Mouse (Mus musculus) gastrocnemius, adult 2 months (tissue): Measurements from ENCODE around the gene Gtf3c5. TPM values are rescaled to one million over a fixed set of nuclear protein-coding genes. Genes with fewer than 3 reads are reported as not detected.
A peak's percentile ranks its signal among the peaks of the same experiment; 100 is the strongest.

ENCODE experiments used
- DNase-seq: peaks from one replicate; pipeline ENCODE4 v3.0.0; 2022
- H3K27ac ChIP-seq: fragments of 200-600 bp; 2 replicates; pipeline ENCODE4 v1.8.1; 2022; ENCODE audit warnings: mild to moderate bottlenecking
- H3K4me3 ChIP-seq: fragments of 200-600 bp; 2 replicates; pipeline ENCODE4 v1.8.1; 2022; ENCODE audit warnings: mild to moderate bottlenecking, moderate library complexity
- CTCF ChIP-seq: fragments of 200-600 bp; IDR thresholded peaks from 2 replicates; pipeline ENCODE4 v1.8.1; 2022; ENCODE audit warnings: antibody characterized with exemption, mild to moderate bottlenecking, moderate library complexity
- intact Hi-C: fragments of 180-260 bp; cut with DNase I; formaldehyde crosslinking; loops from one replicate; pipeline ENCODE4 v1.15.1; 2025
- total RNA-seq, 2 experiments: library from RNA; stranded (reverse); gene quantifications; 2 replicates each; pipeline ENCODE4 v1.2.3; 2021

Gtf3c5 gene
- total RNA-seq, 2 experiments from 2014 or later = 7.2 to 8.0 TPM

- DNase-seq = no peak
- Histone ChIP-seq H3K4me3 (no peak overlapping the region), H3K27ac (no peak overlapping the region)
- TF ChIP-seq CTCF = no peak
- intact Hi-C loops = no loop called here
Measured at GRCm38 (mm10) chr2:28603542-28603941, 20.0 kb upstream of the Gtf3c5 start.

DNA sequence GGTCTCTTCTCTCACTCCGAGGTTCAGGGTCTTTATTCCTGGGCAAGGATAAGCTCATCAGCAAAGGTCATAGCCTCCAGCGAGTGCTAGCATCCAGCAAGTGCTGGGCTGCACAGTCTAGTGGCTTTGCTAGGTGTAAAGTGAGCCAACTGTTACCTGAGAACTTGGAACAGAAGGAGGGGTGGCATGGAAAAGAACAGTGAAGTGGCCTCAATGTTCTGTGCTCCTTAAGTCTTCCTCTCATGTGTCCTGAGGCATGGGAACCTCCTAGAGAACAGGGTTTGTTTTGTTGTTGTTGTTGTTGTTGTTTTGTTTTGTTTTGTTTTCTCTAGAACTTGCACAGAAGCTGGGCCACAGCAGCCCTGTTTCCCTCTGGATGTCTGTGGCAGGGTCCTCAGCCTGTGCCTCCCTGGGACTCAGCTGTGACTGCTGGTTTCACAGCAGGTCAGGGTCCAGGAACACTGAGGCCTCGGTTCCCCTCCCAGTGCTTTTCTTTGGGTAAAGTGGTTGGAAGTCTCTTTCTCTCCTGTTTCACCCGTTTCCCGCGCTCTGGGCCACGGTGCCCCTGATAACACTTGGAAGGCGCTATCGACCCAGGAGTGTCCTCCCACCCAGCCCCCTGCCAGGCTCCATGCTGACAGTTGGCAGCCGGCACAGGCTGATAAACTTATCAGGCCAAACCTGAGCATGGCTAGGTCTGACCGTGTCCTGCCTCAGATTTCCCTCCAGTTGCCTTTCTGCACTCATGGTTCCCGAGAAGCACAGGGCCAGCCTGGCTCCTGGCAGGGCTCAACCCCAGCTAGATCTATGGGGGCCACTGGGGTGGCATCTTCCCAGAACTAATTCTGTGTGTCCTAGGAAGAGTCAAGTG, 18.4 kb upstream of the Gtf3c5 start:
- DNase-seq = no peak
- intact Hi-C loops = no loop called here
- H3K27ac ChIP-seq = no peak overlapping the region
- no peak for TF ChIP-seq CTCF
- no peak overlapping the region for H3K4me3 ChIP-seq

GRCm38 (mm10) chr2:28599569-28599900, 16.0 kb upstream of the Gtf3c5 start:
- no peak for DNase-seq
- no peak for TF ChIP-seq CTCF
- intact Hi-C loops = no loop called here
- Histone ChIP-seq H3K27ac (no peak overlapping the region), H3K4me3 (no peak overlapping the region)

DNA sequence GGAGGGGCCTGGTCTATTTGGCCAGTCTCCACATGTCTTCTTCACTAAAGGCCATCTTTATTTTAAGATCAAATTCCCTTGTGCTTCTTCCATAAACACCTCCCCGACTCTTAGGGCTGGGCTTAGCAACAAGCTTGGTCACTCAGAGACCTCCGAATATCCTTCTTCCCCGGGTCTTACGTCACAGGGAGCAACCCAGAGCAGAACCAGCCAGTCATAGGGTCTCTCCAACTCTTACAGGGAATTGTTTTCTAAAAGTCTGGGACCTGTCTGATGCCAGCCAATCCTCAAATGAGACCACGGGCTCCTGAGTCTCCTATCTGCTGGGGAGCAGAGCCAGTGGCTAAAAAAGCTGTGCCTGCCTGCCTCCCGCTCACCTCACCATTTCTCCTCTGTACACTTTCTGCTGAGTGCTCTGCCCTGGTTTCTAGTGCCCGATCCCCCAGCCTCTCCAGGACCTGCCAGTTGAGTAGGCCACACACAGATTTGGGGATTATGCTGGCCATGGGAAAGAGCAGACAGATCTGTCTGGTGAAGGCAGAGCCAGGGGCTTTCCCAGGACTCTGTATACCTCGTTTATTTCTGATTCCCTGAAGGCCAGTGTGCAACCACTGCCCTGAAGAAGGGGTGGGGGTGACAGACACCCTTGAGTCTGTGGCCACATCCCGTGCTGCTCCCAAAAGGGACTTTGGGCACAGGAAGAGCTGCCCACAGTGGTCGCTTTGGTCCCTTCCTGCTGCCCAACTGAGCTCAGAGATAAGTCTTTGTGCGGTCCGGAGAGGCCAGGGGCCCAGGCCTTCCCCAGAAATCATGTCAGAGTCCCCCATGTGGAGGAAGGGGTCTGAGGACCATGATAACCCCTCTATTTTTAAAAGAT, 15.4 kb upstream of the Gtf3c5 start:
- H3K4me3 ChIP-seq = no peak overlapping the region
- no peak for TF ChIP-seq CTCF
- intact Hi-C loops = no loop called here
- H3K27ac ChIP-seq = no peak overlapping the region
- peak; percentile 1 for DNase-seq

DNA sequence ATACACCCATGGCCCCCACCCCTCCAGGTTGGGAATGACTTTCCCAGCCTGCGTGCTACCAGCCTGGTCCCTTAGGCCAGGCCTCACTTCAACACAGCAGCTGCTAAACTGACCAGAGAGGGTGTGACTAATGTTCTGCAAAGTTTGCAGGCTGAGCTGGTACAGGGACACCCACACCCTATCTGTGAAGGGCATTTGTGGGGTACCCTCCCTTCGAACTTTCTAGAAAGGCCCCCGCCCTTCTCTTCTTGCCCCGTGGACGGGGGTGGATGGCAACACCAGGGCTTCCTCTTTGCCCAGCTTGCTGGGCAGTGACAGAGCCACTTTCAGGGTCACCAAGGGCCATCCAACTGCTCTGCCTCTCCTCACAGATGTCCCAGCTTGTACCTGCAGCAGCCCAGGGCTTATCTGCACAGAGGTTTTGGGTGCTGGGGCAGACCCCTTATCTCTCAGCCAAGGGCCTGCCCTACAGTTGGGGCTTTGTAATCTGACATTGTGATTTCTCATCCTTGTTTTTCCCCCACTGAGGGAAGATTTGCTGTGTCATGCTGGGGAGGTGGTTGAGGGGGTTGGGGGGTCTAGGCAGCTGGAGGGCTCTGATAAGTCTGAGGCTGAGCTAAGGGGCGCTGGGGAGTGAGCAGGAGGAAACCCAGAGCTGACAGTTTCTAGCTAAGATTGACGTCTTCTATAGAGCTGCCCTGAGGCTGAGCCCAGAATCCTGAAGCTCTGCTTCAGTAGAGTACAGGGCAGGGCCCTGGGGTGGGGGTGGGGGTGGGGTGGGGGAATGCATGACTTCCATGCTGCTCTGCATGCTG, 14.4 kb upstream of the Gtf3c5 start:
- intact Hi-C loops = no loop called here
- H3K27ac ChIP-seq = no peak overlapping the region
- no peak overlapping the region for H3K4me3 ChIP-seq
- no peak for DNase-seq
- no peak for TF ChIP-seq CTCF

- peak; percentile 14; the same call in 1 of the 2 replicates for TF ChIP-seq CTCF
- intact Hi-C loops = no loop called here
- Histone ChIP-seq H3K27ac (no peak overlapping the region), H3K4me3 (no peak overlapping the region)
- no peak for DNase-seq
Measured at GRCm38 (mm10) chr2:28596998-28597397, 13.4 kb upstream of the Gtf3c5 start.

GRCm38 (mm10) chr2:28596021-28596420, 12.5 kb upstream of the Gtf3c5 start:
- H3K4me3 ChIP-seq = no peak overlapping the region
- no peak for TF ChIP-seq CTCF
- no peak for DNase-seq
- no peak overlapping the region for H3K27ac ChIP-seq
- intact Hi-C loops = no loop called here

- intact Hi-C loops = loop anchor here (1.0 kb wide), 1 partner anchor 29 kb away; no protein-coding TSS in a partner anchor
- TF ChIP-seq CTCF = peak; percentile 91
- H3K27ac ChIP-seq = no peak overlapping the region
- H3K4me3 ChIP-seq = peak overlapping the region; percentile 42
- peak; percentile 74 for DNase-seq
Measured at GRCm38 (mm10) chr2:28592809-28593208, 9.3 kb upstream of the Gtf3c5 start.

GRCm38 (mm10) chr2:28591479-28591878, 7.9 kb upstream of the Gtf3c5 start:
- intact Hi-C loops = no loop called here
- Histone ChIP-seq H3K27ac (no peak overlapping the region), H3K4me3 (no peak overlapping the region)
- no peak for DNase-seq
- no peak for TF ChIP-seq CTCF

GRCm38 (mm10) chr2:28588574-28588973, 5.0 kb upstream of the Gtf3c5 start:
- intact Hi-C loops = no loop called here
- Histone ChIP-seq H3K4me3 (no peak overlapping the region), H3K27ac (no peak overlapping the region)
- TF ChIP-seq CTCF = no peak
- no peak for DNase-seq

DNA sequence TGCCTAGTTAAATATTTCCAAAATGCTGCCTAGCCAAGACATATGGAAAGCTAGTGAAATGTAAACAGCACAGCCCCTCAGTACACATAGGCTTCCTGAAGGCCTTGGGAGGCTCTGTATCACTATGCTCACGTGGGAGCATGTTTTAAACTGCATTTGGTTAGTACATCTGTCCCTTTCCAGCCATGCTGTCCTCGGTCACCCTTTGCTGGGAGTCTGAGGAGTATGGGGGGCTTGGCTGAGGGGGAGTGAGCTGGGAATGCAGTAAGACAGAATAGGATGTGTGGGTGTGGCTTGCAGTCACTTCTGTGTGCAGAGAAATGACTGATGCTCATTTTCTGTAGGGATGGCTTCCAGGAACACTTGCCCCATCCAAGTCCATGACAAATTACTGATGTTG, 2.2 kb upstream of the Gtf3c5 start:
- Histone ChIP-seq H3K27ac (no peak overlapping the region), H3K4me3 (no peak overlapping the region)
- DNase-seq = no peak
- no peak for TF ChIP-seq CTCF
- intact Hi-C loops = loop anchor here (2.0 kb wide), 1 partner anchor 71 kb away; no protein-coding TSS in a partner anchor

DNA sequence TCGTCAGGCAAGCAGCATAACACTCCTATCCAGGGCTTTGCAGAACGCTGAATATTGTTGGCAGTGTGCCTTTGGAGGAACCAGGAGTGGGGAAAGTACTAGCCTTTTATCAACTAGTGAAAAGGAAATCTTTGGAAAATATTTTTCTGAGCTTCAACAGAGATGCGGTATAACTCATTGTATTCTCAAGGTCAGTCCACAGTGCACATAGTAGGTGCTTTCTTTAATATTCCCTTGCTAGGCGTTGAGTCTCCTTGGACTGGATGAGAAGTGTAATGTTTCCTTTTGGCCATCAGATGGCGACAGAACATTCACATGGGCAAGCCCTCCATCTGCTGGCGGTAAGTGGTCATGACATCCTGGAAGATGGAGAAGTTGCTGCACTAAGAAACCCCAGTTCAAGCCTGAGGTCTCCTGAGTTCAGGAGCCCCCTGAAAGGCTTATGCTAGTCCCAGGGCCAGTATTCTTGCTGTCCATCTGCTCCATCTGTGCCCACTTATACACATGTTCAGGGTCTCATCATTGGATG, 1.6 kb upstream of the Gtf3c5 start:
- H3K27ac ChIP-seq = no peak overlapping the region
- no peak for TF ChIP-seq CTCF
- H3K4me3 ChIP-seq = no peak overlapping the region
- peak; percentile 80 for DNase-seq
- intact Hi-C loops = loop anchor here (2.0 kb wide), 1 partner anchor 70 kb away; no protein-coding TSS in a partner anchor
